Mouse (Mus musculus) CH12.LX (cell line): ENCODE results near the gene Nck2.

Experiments
- CTCF ChIP-seq, 2 experiments: IDR thresholded peaks in 1 of 2; conservative IDR thresholded peaks in 1 of 2; 2 replicates each; pipeline ENCODE4 v1.5.1; 2011 to 2012; ENCODE audit warnings: low read depth in 2 of 2, low read length in 2 of 2, improper control_type of control experiment in 1 of 2, inconsistent platforms in 1 of 2, mild to moderate bottlenecking in 1 of 2, moderate library complexity in 1 of 2
- E2F4 ChIP-seq: IDR thresholded peaks from 2 replicates; pipeline ENCODE4 v1.6.1; 2011; ENCODE audit warnings: low read depth, low read length, improper control_type of control experiment; ENCODE audit not compliant: insufficient replicate concordance
- EP300 ChIP-seq: IDR thresholded peaks from 2 replicates; pipeline ENCODE4 v1.6.1; 2011; ENCODE audit warnings: low read length, improper control_type of control experiment
- MAFK ChIP-seq: IDR thresholded peaks from 2 replicates; pipeline ENCODE4 v1.6.1; 2011; ENCODE audit warnings: low read length, improper control_type of control experiment; ENCODE audit not compliant: insufficient replicate concordance
- MAX ChIP-seq: IDR thresholded peaks from 2 replicates; pipeline ENCODE4 v1.6.1; 2011; ENCODE audit warnings: low read length, improper control_type of control experiment
- MEF2A ChIP-seq: IDR thresholded peaks from 2 replicates; pipeline ENCODE4 v1.6.1; 2014; ENCODE audit warnings: low read depth, mild to moderate bottlenecking, inconsistent platforms, low read length, improper control_type of control experiment, borderline replicate concordance
- POLR2A ChIP-seq: IDR thresholded peaks from 2 replicates; pipeline ENCODE4 v1.6.1; 2011; ENCODE audit warnings: low read depth, mild to moderate bottlenecking, improper control_type of control experiment, low read length
- POLR2AphosphoS2 ChIP-seq: IDR thresholded peaks from 2 replicates; pipeline ENCODE4 v1.6.1; 2011; ENCODE audit warnings: low read depth, low read length, improper control_type of control experiment
- USF1 ChIP-seq: IDR thresholded peaks from 2 replicates; pipeline ENCODE4 v1.6.1; 2014; ENCODE audit warnings: low read depth, mild to moderate bottlenecking, inconsistent platforms, low read length, improper control_type of control experiment
- ZC3H11A ChIP-seq: IDR thresholded peaks from 2 replicates; pipeline ENCODE4 v1.6.1; 2012; ENCODE audit warnings: low read depth, mild to moderate bottlenecking, inconsistent platforms, low read length, improper control_type of control experiment
- ZNF384 ChIP-seq: IDR thresholded peaks from 2 replicates; pipeline ENCODE4 v1.6.1; 2012; ENCODE audit warnings: low read depth, low read length, improper control_type of control experiment, inconsistent platforms

DNA sequence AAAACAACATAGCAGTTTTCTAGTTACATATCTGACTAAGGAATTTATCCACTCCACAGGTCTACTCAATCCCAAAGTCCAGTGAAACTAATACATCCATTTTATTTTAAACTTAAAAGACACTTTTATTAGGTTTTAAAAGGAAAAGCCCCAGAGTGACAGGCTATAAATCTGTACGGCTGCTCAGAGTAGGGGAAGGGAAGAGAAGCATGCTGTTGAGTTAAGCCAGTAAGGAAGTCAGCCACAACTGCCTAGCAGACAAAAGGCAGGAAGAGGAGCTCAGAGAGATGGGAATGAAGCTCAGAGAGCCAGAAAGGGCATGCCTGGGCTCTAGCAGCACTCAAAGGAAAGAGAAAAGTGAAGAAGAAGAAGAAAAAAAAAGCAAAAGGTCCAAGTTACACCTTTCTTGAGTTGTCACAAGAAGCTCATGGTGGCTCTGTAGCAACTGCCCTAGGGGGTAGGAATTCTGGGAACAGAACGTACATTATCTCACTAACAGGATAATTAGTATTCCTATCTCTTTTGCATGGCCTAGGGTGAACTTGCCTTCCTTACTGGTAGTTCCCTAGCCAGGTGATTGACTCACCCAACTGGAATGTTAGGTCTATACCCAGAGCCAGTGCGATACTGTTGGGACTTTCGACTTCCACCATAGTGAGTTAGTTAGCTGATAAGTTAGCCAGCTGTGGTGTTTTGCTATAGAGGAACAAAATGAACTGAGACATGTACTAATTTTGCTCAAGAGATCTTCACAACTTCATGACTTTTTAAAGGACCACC lies 21.2 kb upstream of the Nck2 start:
- TF ChIP-seq POLR2A (no peak), CTCF (conservative IDR thresholded peaks at IDR 0.05 in 1 of 2, IDR thresholded peaks at IDR 0.05 in 1 of 2; ENCODE audit: low read depth in 2 of 2, low read length in 2 of 2) (no peak), MAX (no peak), E2F4 (no peak), ZNF384 (no peak), EP300 (no peak), POLR2AphosphoS2 (no peak), MAFK (no peak), USF1 (no peak), MEF2A (no peak), ZC3H11A (no peak)
